Mouse (Mus musculus) hindbrain, embryonic 15.5 days (tissue): ENCODE data around the gene Tns4. TPM values are rescaled to one million over a fixed set of nuclear protein-coding genes. Genes with fewer than 3 reads are reported as not detected.

Source experiments
- ATAC-seq: fragments of 200-750 bp; cut with Nextera tagmentation; 2 replicates; pipeline ENCODE4 v1.8.0; 2017; ENCODE audit warnings: low read depth, moderate number of reproducible peaks, moderate TSS enrichment; ENCODE audit not compliant: low FRiP score
- H3K27ac ChIP-seq: fragments of 300-500 bp; sonication (generic); replicated peaks from 2 replicates; pipeline ENCODE4 v1.5.1; 2015; ENCODE audit warnings: mild to moderate bottlenecking, inconsistent platforms
- H3K27me3 ChIP-seq: fragments of 300-500 bp; sonication (generic); 2 replicates; pipeline ENCODE4 v1.6.1; 2015; ENCODE audit warnings: control low read depth, inconsistent platforms
- H3K36me3 ChIP-seq: fragments of 300-500 bp; sonication (generic); 2 replicates; pipeline ENCODE4 v1.6.1; 2015; ENCODE audit warnings: control low read depth, inconsistent platforms
- H3K4me1 ChIP-seq: fragments of 300-500 bp; sonication (generic); replicated peaks from 2 replicates; pipeline ENCODE4 v1.6.1; 2015; ENCODE audit warnings: control low read depth, inconsistent platforms
- H3K4me2 ChIP-seq: fragments of 300-500 bp; sonication (generic); 2 replicates; pipeline ENCODE4 v1.6.1; 2015; ENCODE audit warnings: moderate library complexity, mild to moderate bottlenecking, inconsistent platforms
- H3K4me3 ChIP-seq: fragments of 300-500 bp; sonication (generic); 2 replicates; pipeline ENCODE4 v1.5.1; 2015; ENCODE audit warnings: mild to moderate bottlenecking, inconsistent platforms
- H3K9ac ChIP-seq: fragments of 300-500 bp; sonication (generic); 2 replicates; pipeline ENCODE4 v1.6.1; 2015; ENCODE audit warnings: inconsistent platforms
- H3K9me3 ChIP-seq: fragments of 300-500 bp; sonication (generic); 2 replicates; pipeline ENCODE4 v1.6.1; 2016; ENCODE audit warnings: control low read depth, inconsistent platforms
- WGBS: fragments of 180-500 bp; shearing (Covaris S2); methylation state at CpG from one replicate; pipeline ENCODE4 v1.1.7; 2015; 5-methylcytosine and 5-hydroxymethylcytosine counted together
- polyA plus RNA-seq: library from polyadenylated mRNA; unstranded; fragments of >200 nt; fragmentation: Nextera tagmentation; extraction: Ambion mirVana; gene quantifications from 2 replicates; pipeline ENCODE4 v1.2.1, GENCODE M21; 2015

The Tns4 gene
- polyA plus RNA-seq, 1 experiment from 2014 or later = 0.08 TPM

- H3K4me2 ChIP-seq = no peak overlapping the region
- WGBS = 72% methylated on average over 7 of the region's 7 CpGs
- H3K4me3 ChIP-seq = no peak overlapping the region
- no peaks in the 10 kb centered on the region for H3K4me1 ChIP-seq
- no peak overlapping the region for H3K27ac ChIP-seq
- no peaks in the 10 kb centered on the region for H3K9me3 ChIP-seq
- H3K9ac ChIP-seq = no peak overlapping the region
- ATAC-seq = no peak
- H3K27me3 ChIP-seq = no peaks in the 10 kb centered on the region
- no peaks in the 10 kb centered on the region for H3K36me3 ChIP-seq
These were observed 10.4 kb upstream of the Tns4 start for GRCm38 (mm10) chr11:99099516-99099915.

- no peak overlapping the region for H3K4me3 ChIP-seq
- WGBS = 89% methylated on average over 9 of the region's 9 CpGs
- no peaks in the 10 kb centered on the region for H3K36me3 ChIP-seq
- no peaks in the 10 kb centered on the region for H3K27me3 ChIP-seq
- no peak overlapping the region for H3K9ac ChIP-seq
- no peak for ATAC-seq
- no peak overlapping the region for H3K4me2 ChIP-seq
- H3K4me1 ChIP-seq = no peaks in the 10 kb centered on the region
- no peaks in the 10 kb centered on the region for H3K9me3 ChIP-seq
- H3K27ac ChIP-seq = no peak overlapping the region
These were observed 9.8 kb upstream of the Tns4 start for GRCm38 (mm10) chr11:99098924-99099323.

GRCm38 (mm10) chr11:99096996-99097774 lies 8.1 kb upstream of the Tns4 start:
- no peak overlapping the region for H3K27ac ChIP-seq

GRCm38 (mm10) chr11:99096417-99096816 lies 7.3 kb upstream of the Tns4 start:
- no peak overlapping the region for H3K9ac ChIP-seq
- ATAC-seq = no peak
- H3K27me3 ChIP-seq = no peaks in the 10 kb centered on the region
- no peak overlapping the region for H3K4me2 ChIP-seq
- 84% methylated on average over 4 of the region's 4 CpGs for WGBS
- no peaks in the 10 kb centered on the region for H3K9me3 ChIP-seq
- no peak overlapping the region for H3K4me3 ChIP-seq
- H3K36me3 ChIP-seq = no peaks in the 10 kb centered on the region
- no peak overlapping the region for H3K27ac ChIP-seq
- H3K4me1 ChIP-seq = no peaks in the 10 kb centered on the region

More at GRCm38 (mm10) chr11:99096996-99097774, 8.1 kb upstream of the Tns4 start:
- H3K9ac ChIP-seq = no peak overlapping the region
- H3K36me3 ChIP-seq = no peaks in the 10 kb centered on the region
- H3K27me3 ChIP-seq = no peaks in the 10 kb centered on the region
- H3K9me3 ChIP-seq = no peaks in the 10 kb centered on the region
- no peaks in the 10 kb centered on the region for H3K4me1 ChIP-seq
- no peak overlapping the region for H3K4me2 ChIP-seq
- ATAC-seq = no peak
- WGBS = 71% methylated on average over 8 of the region's 8 CpGs
- H3K4me3 ChIP-seq = no peak overlapping the region

- Histone ChIP-seq H3K27me3 (no peaks in the 10 kb centered on the region), H3K9me3 (no peaks in the 10 kb centered on the region), H3K27ac (no peak overlapping the region), H3K36me3 (no peaks in the 10 kb centered on the region), H3K4me3 (no peak overlapping the region), H3K4me2 (no peak overlapping the region), H3K9ac (no peak overlapping the region), H3K4me1 (no peaks in the 10 kb centered on the region)
- ATAC-seq = no peak
- 81% methylated on average over 4 of the region's 4 CpGs for WGBS
These were observed 6.7 kb upstream of the Tns4 start for GRCm38 (mm10) chr11:99095759-99096158.

- no peak overlapping the region for H3K4me2 ChIP-seq
- no peak overlapping the region for H3K4me3 ChIP-seq
- H3K27me3 ChIP-seq = no peaks in the 10 kb centered on the region
- no peak for ATAC-seq
- 64% methylated on average over 2 of the region's 2 CpGs for WGBS
- H3K36me3 ChIP-seq = no peaks in the 10 kb centered on the region
- H3K9me3 ChIP-seq = no peaks in the 10 kb centered on the region
- H3K9ac ChIP-seq = no peak overlapping the region
- no peak overlapping the region for H3K27ac ChIP-seq
- H3K4me1 ChIP-seq = no peaks in the 10 kb centered on the region
These were observed 6.0 kb upstream of the Tns4 start for GRCm38 (mm10) chr11:99094911-99095676.

- H3K27ac ChIP-seq = no peak overlapping the region
- H3K36me3 ChIP-seq = no peaks in the 10 kb centered on the region
- H3K9me3 ChIP-seq = no peaks in the 10 kb centered on the region
- H3K27me3 ChIP-seq = no peaks in the 10 kb centered on the region
- 89% methylated on average over 7 of the region's 7 CpGs for WGBS
- no peak for ATAC-seq
- H3K4me1 ChIP-seq = no peaks in the 10 kb centered on the region
- H3K4me3 ChIP-seq = no peak overlapping the region
- no peak overlapping the region for H3K9ac ChIP-seq
- no peak overlapping the region for H3K4me2 ChIP-seq
These were observed 4.6 kb upstream of the Tns4 start for GRCm38 (mm10) chr11:99093740-99094139.

- Histone ChIP-seq H3K9ac (no peak overlapping the region), H3K4me2 (no peak overlapping the region), H3K9me3 (no peaks in the 10 kb centered on the region), H3K36me3 (no peaks in the 10 kb centered on the region), H3K4me1 (no peaks in the 10 kb centered on the region), H3K4me3 (no peak overlapping the region), H3K27ac (no peak overlapping the region), H3K27me3 (no peaks in the 10 kb centered on the region)
- 73% methylated on average over 2 of the region's 2 CpGs for WGBS
- no peak for ATAC-seq
These were observed 2.6 kb upstream of the Tns4 start for GRCm38 (mm10) chr11:99091666-99092065.

GRCm38 (mm10) chr11:99090391-99090790 lies 1.3 kb upstream of the Tns4 start:
- ATAC-seq = no peak
- no peak overlapping the region for H3K4me3 ChIP-seq
- no peaks in the 10 kb centered on the region for H3K9me3 ChIP-seq
- no peak overlapping the region for H3K4me2 ChIP-seq
- H3K9ac ChIP-seq = no peak overlapping the region
- H3K27me3 ChIP-seq = no peaks in the 10 kb centered on the region
- H3K36me3 ChIP-seq = no peaks in the 10 kb centered on the region
- WGBS = 89% methylated on average over 8 of the region's 8 CpGs
- H3K27ac ChIP-seq = no peak overlapping the region
- H3K4me1 ChIP-seq = no peaks in the 10 kb centered on the region

- no peak overlapping the region for H3K4me2 ChIP-seq
- H3K27me3 ChIP-seq = no peaks in the 10 kb centered on the region
- H3K36me3 ChIP-seq = no peaks in the 10 kb centered on the region
- no peak overlapping the region for H3K4me3 ChIP-seq
- no peak overlapping the region for H3K27ac ChIP-seq
- no peak for ATAC-seq
- no peak overlapping the region for H3K9ac ChIP-seq
- no peaks in the 10 kb centered on the region for H3K4me1 ChIP-seq
- WGBS = 59% methylated on average over 2 of the region's 2 CpGs
- no peaks in the 10 kb centered on the region for H3K9me3 ChIP-seq
These were observed 620 bp downstream of the Tns4 start for GRCm38 (mm10) chr11:99088486-99088885.

- H3K4me1 ChIP-seq = no peaks in the 10 kb centered on the region
- H3K4me3 ChIP-seq = no peak overlapping the region
- no peak for ATAC-seq
- WGBS = 86% methylated on average over 9 of the region's 9 CpGs
- H3K27me3 ChIP-seq = no peaks in the 10 kb centered on the region
- H3K9ac ChIP-seq = no peak overlapping the region
- H3K36me3 ChIP-seq = no peaks in the 10 kb centered on the region
- H3K27ac ChIP-seq = no peak overlapping the region
- no peak overlapping the region for H3K4me2 ChIP-seq
- H3K9me3 ChIP-seq = no peaks in the 10 kb centered on the region
These were observed 4.7 kb downstream of the Tns4 start for GRCm38 (mm10) chr11:99084366-99084765.

- Histone ChIP-seq H3K27ac (no peak overlapping the region), H3K4me1 (no peaks in the 10 kb centered on the region), H3K4me2 (no peak overlapping the region), H3K9me3 (no peaks in the 10 kb centered on the region), H3K4me3 (no peak overlapping the region), H3K36me3 (no peaks in the 10 kb centered on the region), H3K27me3 (no peaks in the 10 kb centered on the region), H3K9ac (no peak overlapping the region)
- 92% methylated on average over 8 of the region's 8 CpGs for WGBS
- no peak for ATAC-seq
These were observed 5.6 kb downstream of the Tns4 start for GRCm38 (mm10) chr11:99083516-99083915.
